Mouse (Mus musculus) midbrain, postnatal 0 days (tissue): ENCODE results near the gene Hoxa13. TPM values are rescaled to one million over a fixed set of nuclear protein-coding genes. Genes with fewer than 3 reads are reported as not detected.

Experiments
- ATAC-seq: fragments of 200-750 bp; cut with Nextera tagmentation; 2 replicates; pipeline ENCODE4 v1.8.0; 2017; ENCODE audit warnings: moderate number of reproducible peaks, mild to moderate bottlenecking, moderate TSS enrichment, moderate library complexity; ENCODE audit not compliant: low FRiP score
- DNase-seq: peaks from one replicate; pipeline ENCODE4 v3.0.0-alpha.2; 2015; ENCODE audit warnings: low spot score
- H3K27ac ChIP-seq: fragments of 300-500 bp; sonication (generic); 2 replicates; pipeline ENCODE4 v1.5.1; 2014; ENCODE audit warnings: low read depth, mild to moderate bottlenecking, low read length, mixed read lengths
- H3K27me3 ChIP-seq: fragments of 300-500 bp; sonication (generic); 2 replicates; pipeline ENCODE4 v1.6.1; 2014; ENCODE audit warnings: low read length, control low read depth, mixed read lengths; ENCODE audit not compliant: insufficient read depth
- H3K36me3 ChIP-seq: fragments of 300-500 bp; sonication (generic); 2 replicates; pipeline ENCODE4 v1.6.1; 2014; ENCODE audit warnings: low read length, control low read depth, mixed read lengths; ENCODE audit not compliant: insufficient read depth
- H3K4me1 ChIP-seq: fragments of 300-500 bp; sonication (generic); 2 replicates; pipeline ENCODE4 v1.6.1; 2014; ENCODE audit warnings: mild to moderate bottlenecking, control low read depth, antibody characterized with exemption, low read length, mixed read lengths; ENCODE audit not compliant: insufficient read depth
- H3K4me2 ChIP-seq: fragments of 300-500 bp; sonication (generic); 2 replicates; pipeline ENCODE4 v1.6.1; 2014; ENCODE audit warnings: low read depth, mild to moderate bottlenecking, low read length, mixed read lengths; ENCODE audit not compliant: poor library complexity, severe bottlenecking
- H3K4me3 ChIP-seq: fragments of 300-500 bp; sonication (generic); 2 replicates; pipeline ENCODE4 v1.5.1; 2014; ENCODE audit warnings: low read depth, mild to moderate bottlenecking, low read length, moderate library complexity
- H3K9ac ChIP-seq: fragments of 300-500 bp; sonication (generic); replicated peaks from 2 replicates; pipeline ENCODE4 v1.6.1; 2014; ENCODE audit warnings: mild to moderate bottlenecking, low read length, moderate library complexity, mixed read lengths; ENCODE audit not compliant: poor library complexity, severe bottlenecking
- H3K9me3 ChIP-seq: fragments of 300-500 bp; sonication (generic); 2 replicates; pipeline ENCODE4 v1.6.1; 2016; ENCODE audit warnings: low read length, control low read depth
- CTCF ChIP-seq: IDR thresholded peaks from 2 replicates; pipeline ENCODE4 v1.5.1; 2016; ENCODE audit warnings: antibody characterized with exemption, mild to moderate bottlenecking
- WGBS: fragments of 180-500 bp; shearing (Covaris S2); extraction: QIAGEN DNeasy Blood & Tissue Kit; methylation state at CpG from one replicate; pipeline ENCODE4 v1.1.7; 2014; 5-methylcytosine and 5-hydroxymethylcytosine counted together
- polyA plus RNA-seq: library from polyadenylated mRNA; unstranded; fragments of >200 nt; fragmentation: Nextera tagmentation; extraction: Ambion mirVana; gene quantifications from 2 replicates; pipeline ENCODE4 v1.2.1, GENCODE M21; 2015
- total RNA-seq: library from RNA; depleted of rRNA; stranded (reverse); fragments of >200 nt; gene quantifications from 2 replicates; pipeline ENCODE4 v1.2.3, GENCODE M21; 2014

The Hoxa13 gene
- total and polyA plus RNA-seq, 2 experiments from 2014 or later, result not detected

DNA sequence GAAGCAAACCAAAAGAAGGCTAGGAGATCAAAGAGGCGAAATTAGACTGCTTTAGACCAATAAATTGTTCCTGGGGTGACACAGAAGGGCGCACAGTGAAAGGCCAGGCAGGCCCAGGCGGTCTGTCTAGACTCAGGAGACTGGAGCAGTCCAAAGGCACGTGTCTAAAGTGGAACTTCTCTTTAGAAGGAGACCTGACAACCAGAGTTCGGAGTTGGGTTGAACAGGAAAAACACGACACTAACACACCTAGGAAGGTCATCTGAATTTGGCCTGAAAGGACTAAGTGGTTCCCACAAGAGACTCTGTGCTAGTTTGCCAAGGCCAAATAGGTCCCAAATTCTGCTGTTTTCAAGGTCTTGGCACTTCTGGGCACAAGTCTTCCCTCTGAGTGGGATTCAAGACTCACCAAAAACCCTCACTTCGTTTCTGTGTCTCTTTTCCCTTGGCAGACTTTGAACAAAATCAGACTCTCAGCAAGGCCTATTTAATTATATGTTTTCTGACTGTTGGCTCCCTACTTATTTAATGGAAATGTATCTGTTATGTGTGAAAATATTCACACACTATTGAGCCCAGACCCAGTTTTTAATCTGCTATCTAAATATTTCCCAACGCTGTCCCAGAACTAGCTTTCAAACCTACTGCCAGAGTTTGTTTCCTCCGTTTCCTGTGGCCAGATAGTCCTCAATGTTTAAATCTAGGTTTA, 41.3 kb downstream of the Hoxa13 start:
- ATAC-seq, result no peak
- no peaks in the 10 kb centered on the region for H3K9me3 ChIP-seq
- H3K4me1 ChIP-seq, result no peaks in the 10 kb centered on the region
- H3K36me3 ChIP-seq, result no peaks in the 10 kb centered on the region
- WGBS, result 21% methylated on average over 9 of the region's 9 CpGs
- no peak overlapping the region for H3K4me3 ChIP-seq
- no peak overlapping the region for H3K9ac ChIP-seq
- H3K4me2 ChIP-seq, result no peak overlapping the region
- TF ChIP-seq CTCF, result no peak
- H3K27me3 ChIP-seq, result peaks cover 93% of the 10 kb centered on the region
- H3K27ac ChIP-seq, result no peak overlapping the region
- no peak for DNase-seq

DNA sequence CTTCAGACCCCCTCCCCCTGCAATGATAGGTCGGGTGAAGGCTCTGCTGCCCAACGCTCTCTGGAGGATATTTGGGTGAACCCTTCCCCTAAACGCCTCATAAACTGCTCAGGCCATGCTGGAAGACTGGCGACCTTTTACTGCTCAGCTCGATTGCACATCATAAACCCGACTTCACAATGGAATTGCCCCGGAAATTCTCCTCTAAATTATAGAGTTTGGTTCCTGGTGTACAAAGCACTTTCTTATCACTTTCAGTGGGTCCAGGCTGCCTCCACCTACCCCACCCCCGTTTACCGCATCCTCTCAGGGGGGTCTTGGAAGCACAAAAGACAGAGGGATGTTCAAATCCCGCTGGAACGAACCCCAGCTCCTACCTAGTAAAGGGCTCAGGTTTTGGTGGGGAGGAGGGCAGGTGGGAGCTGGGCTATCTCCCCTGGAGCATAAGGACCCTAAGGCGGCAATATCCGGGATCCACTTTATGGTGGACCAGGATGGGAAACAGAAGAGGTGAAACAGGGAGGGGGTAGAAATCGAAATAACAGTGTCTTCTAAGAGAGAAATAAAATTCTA, 42.0 kb downstream of the Hoxa13 start:
- WGBS, result 11% methylated on average over 14 of the region's 14 CpGs
- no peak for TF ChIP-seq CTCF
- Histone ChIP-seq H3K36me3 (no peaks in the 10 kb centered on the region), H3K9me3 (no peaks in the 10 kb centered on the region), H3K4me2 (no peak overlapping the region), H3K27me3 (peaks cover 94% of the 10 kb centered on the region), H3K4me1 (no peaks in the 10 kb centered on the region), H3K4me3 (no peak overlapping the region), H3K9ac (no peak overlapping the region), H3K27ac (no peak overlapping the region)
- no peak for DNase-seq
- ATAC-seq, result no peak

DNA sequence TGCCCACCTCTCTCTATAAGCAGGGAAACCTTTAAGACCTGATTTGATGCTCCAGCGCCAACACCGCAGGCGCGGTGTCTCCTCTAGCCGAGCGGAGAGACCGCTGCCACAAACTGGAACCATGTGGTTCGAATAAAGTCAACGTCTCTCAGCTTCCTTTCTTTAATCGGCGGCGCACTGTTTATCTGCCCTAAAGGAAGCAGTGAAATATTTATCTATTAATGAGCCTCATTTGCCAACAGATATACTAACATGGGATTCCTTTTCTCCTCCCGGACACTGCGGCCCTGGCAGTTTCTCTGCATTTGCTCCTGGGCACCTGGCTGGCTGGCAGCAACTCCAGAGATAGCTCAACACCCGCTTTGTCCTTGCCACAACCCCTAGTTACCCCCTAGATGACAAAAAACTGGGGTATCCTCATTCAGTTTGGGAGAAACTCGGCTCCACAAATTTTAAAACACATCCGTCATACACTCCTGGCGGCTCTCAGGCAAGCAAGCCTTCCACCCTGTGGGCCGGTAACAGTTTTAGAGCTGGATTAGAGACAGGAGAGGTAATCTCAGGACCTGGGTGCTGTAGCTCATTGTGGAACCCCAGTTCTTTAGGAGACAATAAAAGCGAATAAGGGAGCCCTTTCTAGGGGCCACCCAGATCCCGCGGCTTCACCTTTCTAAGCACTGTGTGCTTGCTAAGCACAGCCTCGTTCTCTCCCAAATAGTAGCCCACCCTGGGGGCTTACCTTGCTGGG, 42.6 kb downstream of the Hoxa13 start:
- H3K4me3 ChIP-seq, result no peak overlapping the region
- no peak for TF ChIP-seq CTCF

DNA sequence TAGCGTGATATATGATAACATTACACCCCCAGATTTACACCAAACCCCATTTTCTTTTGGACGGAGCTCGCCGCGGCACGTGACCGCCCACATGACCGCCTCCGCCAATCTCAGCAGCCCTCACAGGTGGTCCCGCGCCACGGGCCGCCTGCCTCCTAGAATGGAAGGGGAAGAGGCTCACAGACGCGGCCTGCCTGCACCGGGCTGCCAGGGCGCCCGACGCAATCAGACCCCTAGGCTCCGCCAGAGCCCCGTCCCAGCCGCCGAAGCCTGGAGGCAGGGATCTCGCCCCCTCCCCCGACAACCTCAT, 43.3 kb downstream of the Hoxa13 start:
- no peak for DNase-seq
- Histone ChIP-seq H3K4me3 (0 out of 2 replicates have a peak overlapping the region, but pooled peaks have one; percentile 2), H3K9me3 (no peaks in the 10 kb centered on the region), H3K4me2 (no peak overlapping the region), H3K27ac (no peak overlapping the region), H3K36me3 (no peaks in the 10 kb centered on the region), H3K27me3 (peaks cover 98% of the 10 kb centered on the region), H3K9ac (no peak overlapping the region), H3K4me1 (no peaks in the 10 kb centered on the region)
- no peak for ATAC-seq
- WGBS, result 1% methylated on average over 25 of the region's 25 CpGs
- TF ChIP-seq CTCF, result no peak

More for the DNA sequence above, 42.6 kb downstream of the Hoxa13 start:
- H3K4me1 ChIP-seq, result no peaks in the 10 kb centered on the region
- H3K27me3 ChIP-seq, result peaks cover 97% of the 10 kb centered on the region
- no peak overlapping the region for H3K9ac ChIP-seq
- DNase-seq (no peak), ATAC-seq (no peak)
- H3K9me3 ChIP-seq, result no peaks in the 10 kb centered on the region
- H3K36me3 ChIP-seq, result no peaks in the 10 kb centered on the region
- 5% methylated on average over 23 of the region's 23 CpGs for WGBS
- no peak overlapping the region for H3K4me2 ChIP-seq
- H3K27ac ChIP-seq, result no peak overlapping the region

- TF ChIP-seq CTCF, result no peak
- DNase-seq (no peak), ATAC-seq (no peak)
- H3K4me2 ChIP-seq, result no peak overlapping the region
- no peaks in the 10 kb centered on the region for H3K9me3 ChIP-seq
- no peak overlapping the region for H3K27ac ChIP-seq
- H3K4me3 ChIP-seq, result 0 out of 2 replicates have a peak overlapping the region, but pooled peaks have one; percentile 2
- H3K9ac ChIP-seq, result no peak overlapping the region
- H3K4me1 ChIP-seq, result no peaks in the 10 kb centered on the region
- WGBS, result 3% methylated on average over 59 of the region's 60 CpGs
- H3K27me3 ChIP-seq, result peaks cover 96% of the 10 kb centered on the region
- no peaks in the 10 kb centered on the region for H3K36me3 ChIP-seq
Measured at GRCm38 (mm10) chr6:52216691-52217458, 43.8 kb downstream of the Hoxa13 start.
